Mouse (Mus musculus): ENCODE data around the gene Tbxas1. TPM values are rescaled to one million over a fixed set of nuclear protein-coding genes. Genes with fewer than 3 reads are reported as not detected.

Tbxas1 gene
- polyA plus RNA-seq, 1 experiment from 2014 or later, result 1.9 TPM

DNA sequence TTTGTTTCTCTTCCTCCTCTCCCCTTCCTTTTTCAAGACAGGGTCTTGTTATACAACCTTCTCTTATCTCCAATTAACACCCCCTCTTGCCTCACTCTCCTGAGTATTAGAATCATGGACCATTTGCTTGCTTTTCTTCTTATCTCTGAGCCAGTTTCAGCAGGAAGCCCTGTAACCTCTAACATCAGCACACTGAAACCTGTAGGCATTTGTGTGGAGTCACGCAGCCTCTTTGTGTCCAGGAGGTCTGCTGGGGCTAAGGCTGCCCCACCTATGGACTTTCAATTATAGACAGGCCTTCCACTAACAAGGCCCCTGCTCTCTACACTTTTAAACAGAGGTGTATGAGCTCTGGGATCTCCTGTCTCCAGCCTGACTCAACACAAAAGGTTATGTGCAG lies 146.7 kb downstream of the Tbxas1 start:
- Histone ChIP-seq H3K27me3 (no peaks in the 10 kb centered on the region), H3K36me3 (no peaks in the 10 kb centered on the region), H3K4me1 (peaks cover 8% of the 10 kb centered on the region), H3K4me3 (no peak overlapping the region), H3K9me3 (no peaks in the 10 kb centered on the region), H3K27ac (no peak overlapping the region), H3K4me2 (replicated peaks) (no peak overlapping the region), H3K9ac (no peak overlapping the region)
- ATAC-seq (ENCODE audit: low FRiP score, low read depth), result no peak
- WGBS, result 95% methylated on average over 1 of the region's 1 CpGs

DNA sequence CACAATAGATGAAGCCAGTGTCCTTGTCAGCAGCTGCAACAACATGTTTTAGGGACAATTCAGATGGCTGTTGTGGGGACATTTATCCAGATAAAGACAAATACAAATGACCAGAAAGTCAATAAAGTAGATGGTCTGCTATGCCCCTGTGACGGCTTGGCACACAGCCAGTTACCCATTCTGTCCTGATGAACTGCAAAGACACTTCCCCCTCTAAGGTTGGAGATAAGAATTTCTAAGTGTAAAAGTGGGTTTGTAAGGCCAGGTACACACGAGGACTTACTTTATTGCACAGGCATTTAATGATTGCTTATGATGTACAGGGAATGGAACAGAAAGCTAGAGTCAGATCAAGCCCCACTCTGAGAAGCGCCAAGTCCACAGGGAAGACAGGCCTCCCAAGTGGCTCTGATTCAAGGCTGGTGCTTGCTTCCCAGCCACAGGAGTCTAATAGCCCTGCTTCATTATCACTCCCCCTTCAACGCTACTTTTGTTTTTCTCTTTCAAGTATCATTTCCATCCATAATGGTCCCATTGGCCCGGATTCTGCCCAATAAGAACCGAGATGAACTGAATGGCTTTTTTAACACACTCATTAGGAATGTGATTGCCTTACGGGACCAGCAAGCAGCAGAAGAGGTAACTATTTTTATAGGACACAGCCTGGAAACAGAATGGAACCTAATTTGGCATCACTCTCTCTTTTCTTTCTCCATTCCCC lies 147.4 kb downstream of the Tbxas1 start:
- 66% methylated on average over 7 of the region's 7 CpGs for WGBS
- Histone ChIP-seq H3K4me2 (replicated peaks) (no peak overlapping the region), H3K9me3 (no peaks in the 10 kb centered on the region), H3K27ac (no peak overlapping the region), H3K4me3 (no peak overlapping the region), H3K4me1 (peaks cover 8% of the 10 kb centered on the region), H3K9ac (no peak overlapping the region), H3K27me3 (no peaks in the 10 kb centered on the region), H3K36me3 (no peaks in the 10 kb centered on the region)
- no peak for ATAC-seq (ENCODE audit: low FRiP score, low read depth)

DNA sequence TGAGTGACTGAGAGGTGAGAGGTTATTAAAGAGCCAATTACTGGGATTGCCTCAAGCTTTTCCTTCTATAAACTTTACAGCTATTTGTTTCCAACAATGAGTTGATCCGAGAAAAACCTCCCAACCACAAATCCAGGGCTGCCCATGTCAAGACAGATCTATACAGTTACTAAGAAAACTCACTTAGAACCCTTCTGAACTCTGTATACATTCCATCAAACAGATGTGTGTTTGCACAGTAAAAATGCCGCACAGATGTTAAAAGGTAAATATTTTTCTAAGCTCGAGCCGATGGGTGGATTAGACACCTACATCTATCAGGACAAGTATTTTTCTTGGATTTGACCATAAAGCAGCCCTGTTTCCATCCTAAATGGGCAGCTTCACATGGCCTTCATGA lies 149.4 kb downstream of the Tbxas1 start:
- Histone ChIP-seq H3K4me3 (no peak overlapping the region), H3K27ac (no peak overlapping the region), H3K27me3 (no peaks in the 10 kb centered on the region), H3K9me3 (no peaks in the 10 kb centered on the region), H3K9ac (no peak overlapping the region), H3K36me3 (no peaks in the 10 kb centered on the region), H3K4me1 (peaks cover 8% of the 10 kb centered on the region), H3K4me2 (replicated peaks) (no peak overlapping the region)
- no peak for ATAC-seq (ENCODE audit: low FRiP score, low read depth)
- WGBS, result 22% methylated on average over 4 of the region's 4 CpGs

DNA sequence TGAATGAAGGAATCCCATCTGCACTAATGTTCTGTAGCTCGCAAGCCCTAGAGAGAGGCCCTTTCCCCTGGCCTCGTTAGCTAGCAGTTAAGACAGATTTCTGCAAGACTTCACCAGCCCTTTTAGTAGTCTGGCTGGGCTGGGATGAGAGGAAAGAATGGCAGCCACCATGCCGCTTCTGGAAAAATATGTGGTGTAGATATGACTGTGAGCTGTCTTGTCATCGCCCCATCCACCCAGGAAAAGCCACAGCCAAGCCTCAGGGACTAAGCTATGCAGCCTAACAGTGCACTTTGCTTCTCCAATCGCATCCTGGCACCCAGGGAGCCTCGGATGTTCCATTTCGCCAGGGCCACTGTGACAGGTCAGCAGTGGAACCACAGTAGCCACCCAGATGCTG lies 149.8 kb downstream of the Tbxas1 start:
- no peak overlapping the region for H3K4me3 ChIP-seq
- H3K36me3 ChIP-seq, result no peaks in the 10 kb centered on the region
- peaks cover 8% of the 10 kb centered on the region for H3K4me1 ChIP-seq
- ATAC-seq (ENCODE audit: low FRiP score, low read depth), result no peak
- WGBS, result 64% methylated on average over 7 of the region's 7 CpGs
- no peak overlapping the region for H3K9ac ChIP-seq
- no peak overlapping the region for H3K27ac ChIP-seq
- H3K9me3 ChIP-seq, result no peaks in the 10 kb centered on the region
- no peak overlapping the region for H3K4me2 ChIP-seq (replicated peaks)
- no peaks in the 10 kb centered on the region for H3K27me3 ChIP-seq

DNA sequence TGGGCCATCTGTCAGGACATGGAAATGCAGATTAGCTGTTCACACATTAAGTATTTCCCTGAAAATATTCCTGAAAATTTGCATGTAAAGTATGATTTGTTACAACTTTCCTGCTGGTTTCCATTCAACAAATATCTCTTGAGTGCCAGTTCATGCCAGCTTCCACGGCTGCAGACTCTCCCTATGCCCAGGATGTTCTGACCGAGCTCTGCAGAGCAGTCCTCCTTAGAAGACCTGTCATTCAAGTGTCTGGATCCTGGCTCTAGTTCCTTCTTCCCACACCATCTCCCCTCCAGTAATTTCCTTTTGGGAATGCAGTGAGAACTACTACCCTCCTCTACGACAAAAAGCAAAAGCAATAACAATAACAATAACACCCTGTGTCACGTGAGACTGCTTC lies 155.5 kb downstream of the Tbxas1 start:
- Histone ChIP-seq H3K4me3 (no peak overlapping the region), H3K36me3 (no peaks in the 10 kb centered on the region), H3K4me1 (no peaks in the 10 kb centered on the region), H3K9me3 (no peaks in the 10 kb centered on the region), H3K27ac (no peak overlapping the region), H3K4me2 (replicated peaks) (no peak overlapping the region), H3K9ac (no peak overlapping the region), H3K27me3 (no peaks in the 10 kb centered on the region)
- 81% methylated on average over 4 of the region's 4 CpGs for WGBS
- ATAC-seq (ENCODE audit: low FRiP score, low read depth), result no peak

DNA sequence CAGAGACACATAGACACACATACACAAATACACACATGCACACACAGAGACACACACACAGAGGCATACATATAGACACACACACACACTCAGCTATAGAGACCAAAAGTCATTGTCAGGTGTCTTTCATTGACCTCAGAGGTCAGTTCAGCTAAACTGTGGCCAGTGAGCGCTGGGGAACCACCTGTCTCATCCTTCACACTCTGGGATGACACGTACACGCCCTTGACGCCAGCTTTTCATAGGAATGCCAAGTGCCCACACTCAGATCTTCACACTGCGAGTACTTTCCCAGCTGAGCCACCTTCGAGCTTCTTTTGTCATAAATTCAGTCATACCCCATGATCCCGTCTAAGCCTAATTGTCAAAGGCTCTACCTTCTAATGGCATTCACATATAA lies 158.5 kb downstream of the Tbxas1 start:
- ATAC-seq (ENCODE audit: low FRiP score, low read depth), result no peak

DNA sequence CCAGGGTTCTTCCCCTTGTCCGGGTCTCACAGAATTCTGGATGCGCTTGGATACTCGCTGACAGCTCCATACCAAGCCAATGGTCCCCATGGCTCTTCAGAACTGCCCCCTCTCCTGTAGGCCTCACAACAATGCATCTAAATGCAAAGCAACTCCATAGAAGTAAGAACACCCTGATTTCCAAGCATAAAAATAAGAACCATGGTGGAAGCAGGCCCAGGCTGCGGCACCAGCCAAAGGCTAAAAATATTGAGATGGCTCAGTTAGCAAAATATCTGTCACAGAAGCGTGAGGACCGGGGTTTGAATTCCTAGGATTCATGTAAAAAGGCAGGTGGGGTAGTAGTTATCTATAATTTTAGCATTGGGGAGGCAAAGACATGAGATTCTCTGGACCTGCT lies 159.8 kb downstream of the Tbxas1 start:
- Histone ChIP-seq H3K9me3 (no peaks in the 10 kb centered on the region), H3K36me3 (no peaks in the 10 kb centered on the region), H3K4me2 (replicated peaks) (no peak overlapping the region), H3K27me3 (no peaks in the 10 kb centered on the region), H3K9ac (no peak overlapping the region), H3K27ac (no peak overlapping the region), H3K4me1 (peaks cover 9% of the 10 kb centered on the region), H3K4me3 (no peak overlapping the region)
- ATAC-seq (ENCODE audit: low FRiP score, low read depth), result no peak
- 92% methylated on average over 6 of the region's 6 CpGs for WGBS

More for the DNA sequence above, 158.5 kb downstream of the Tbxas1 start:
- WGBS, result 72% methylated on average over 7 of the region's 7 CpGs
- no peak overlapping the region for H3K27ac ChIP-seq
- no peaks in the 10 kb centered on the region for H3K9me3 ChIP-seq
- no peaks in the 10 kb centered on the region for H3K27me3 ChIP-seq
- no peaks in the 10 kb centered on the region for H3K4me1 ChIP-seq
- no peaks in the 10 kb centered on the region for H3K36me3 ChIP-seq
- no peak overlapping the region for H3K4me2 ChIP-seq (replicated peaks)
- no peak overlapping the region for H3K9ac ChIP-seq
- no peak overlapping the region for H3K4me3 ChIP-seq

DNA sequence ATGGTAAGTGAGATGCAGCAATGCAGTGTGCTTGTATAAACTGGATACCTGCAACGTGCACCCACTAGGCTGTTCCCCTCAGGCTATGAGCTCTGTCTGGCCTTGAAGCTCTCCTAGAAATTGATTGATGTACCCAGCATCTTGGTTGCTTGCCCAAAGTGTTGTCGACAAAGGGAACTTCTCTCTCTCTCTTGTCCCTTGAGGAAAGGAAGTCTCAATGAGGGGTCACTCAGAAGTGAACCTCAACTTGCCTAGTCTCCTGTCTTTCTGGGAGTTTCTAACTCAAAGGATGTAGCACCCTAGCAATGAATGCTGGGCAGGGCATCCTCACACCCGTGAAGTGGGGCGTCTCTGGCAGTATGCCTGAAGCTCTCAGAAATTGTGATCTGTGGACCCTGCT lies 161.0 kb downstream of the Tbxas1 start:
- Histone ChIP-seq H3K27me3 (0 out of 2 replicates have a peak, but pooled peaks cover 5% of the 10 kb centered on the region), H3K4me3 (no peak overlapping the region), H3K36me3 (no peaks in the 10 kb centered on the region), H3K27ac (no peak overlapping the region), H3K4me1 (peaks cover 9% of the 10 kb centered on the region), H3K4me2 (replicated peaks) (no peak overlapping the region), H3K9ac (no peak overlapping the region), H3K9me3 (no peaks in the 10 kb centered on the region)
- ATAC-seq (ENCODE audit: low FRiP score, low read depth), result no peak
- WGBS, result 82% methylated on average over 4 of the region's 4 CpGs

DNA sequence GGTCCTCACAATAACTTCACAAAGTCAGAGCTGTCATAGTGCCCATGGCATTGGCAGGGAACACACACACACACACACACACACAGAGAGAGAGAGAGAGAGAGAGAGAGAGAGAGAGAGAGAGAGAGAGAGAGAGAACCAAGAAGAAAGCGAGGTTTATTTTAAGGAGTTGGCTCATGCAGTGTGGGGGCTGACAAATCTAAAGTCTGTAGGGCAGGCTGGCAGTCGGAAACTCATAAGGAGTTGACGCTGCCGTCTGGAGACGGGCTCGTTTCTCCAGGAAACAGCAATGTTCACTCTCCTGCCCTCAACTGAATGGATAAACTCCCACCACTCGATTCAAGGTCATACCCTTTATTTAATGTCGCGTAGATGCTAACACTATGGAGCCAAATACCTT lies 165.2 kb downstream of the Tbxas1 start:
- no peak overlapping the region for H3K9ac ChIP-seq
- no peak overlapping the region for H3K4me3 ChIP-seq
- no peak overlapping the region for H3K27ac ChIP-seq
- 74% methylated on average over 9 of the region's 9 CpGs for whole genome bisulfite sequencing
- ATAC-seq (ENCODE audit: low FRiP score, low read depth), result no peak
- H3K4me1 ChIP-seq, result peaks cover 9% of the 10 kb centered on the region
- no peaks in the 10 kb centered on the region for H3K9me3 ChIP-seq
- H3K27me3 ChIP-seq, result 0 out of 2 replicates have a peak, but pooled peaks cover 5% of the 10 kb centered on the region
- H3K4me2 ChIP-seq (replicated peaks), result no peak overlapping the region
- no peaks in the 10 kb centered on the region for H3K36me3 ChIP-seq

DNA sequence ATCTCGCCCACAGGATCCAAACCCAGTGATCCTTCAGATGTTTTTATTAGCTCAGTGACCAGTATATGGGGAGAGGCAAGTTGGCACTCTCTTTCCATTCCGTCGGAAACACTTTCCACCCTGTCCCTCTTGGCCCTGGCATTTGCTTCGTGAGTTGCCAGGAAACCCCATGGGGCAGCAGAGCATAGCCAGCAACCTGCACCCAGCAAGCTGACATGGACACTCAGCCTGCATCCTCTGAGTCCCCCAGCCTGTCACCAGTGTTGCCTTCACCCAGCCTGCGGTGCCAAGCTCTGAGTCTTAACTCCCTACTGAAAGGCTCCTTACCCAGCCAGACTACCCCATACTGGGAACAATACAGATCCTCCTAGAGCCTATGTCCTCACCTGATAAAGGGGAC lies 173.9 kb downstream of the Tbxas1 start:
- H3K4me3 ChIP-seq, result no peak overlapping the region
- 70% methylated on average over 5 of the region's 5 CpGs for WGBS
- no peaks in the 10 kb centered on the region for H3K36me3 ChIP-seq
- no peak overlapping the region for H3K27ac ChIP-seq
- peaks cover 22% of the 10 kb centered on the region for H3K27me3 ChIP-seq
- ATAC-seq (ENCODE audit: low FRiP score, low read depth), result no peak
- H3K4me2 ChIP-seq (replicated peaks), result no peak overlapping the region
- H3K4me1 ChIP-seq, result peaks cover 14% of the 10 kb centered on the region
- no peak overlapping the region for H3K9ac ChIP-seq
- no peaks in the 10 kb centered on the region for H3K9me3 ChIP-seq

DNA sequence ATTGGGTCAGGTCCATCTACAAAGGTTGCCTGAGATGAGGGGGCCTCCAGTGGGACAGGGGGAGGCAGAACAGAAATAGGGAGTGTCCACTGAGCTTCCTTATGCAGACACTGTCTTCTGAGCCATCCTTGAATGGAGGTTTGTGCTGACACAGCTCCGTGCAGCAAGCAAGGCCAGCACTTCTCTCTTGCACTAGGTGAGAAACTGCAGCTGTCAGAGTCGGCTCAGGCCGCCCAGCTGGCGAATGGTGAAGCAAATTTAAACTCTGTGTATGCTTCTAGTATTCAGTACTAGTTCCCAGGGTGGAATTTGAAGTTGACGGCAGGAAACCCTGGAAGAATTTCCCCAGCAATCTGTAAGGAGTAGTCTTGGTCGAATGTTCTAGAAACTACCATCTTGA lies 175.6 kb downstream of the Tbxas1 start:
- Histone ChIP-seq H3K27me3 (peaks cover 22% of the 10 kb centered on the region), H3K36me3 (no peaks in the 10 kb centered on the region), H3K27ac (no peak overlapping the region), H3K4me2 (replicated peaks) (no peak overlapping the region), H3K4me1 (peaks cover 31% of the 10 kb centered on the region), H3K9ac (no peak overlapping the region), H3K9me3 (no peaks in the 10 kb centered on the region), H3K4me3 (no peak overlapping the region)
- 77% methylated on average over 6 of the region's 6 CpGs for WGBS
- ATAC-seq (ENCODE audit: low FRiP score, low read depth), result no peak

DNA sequence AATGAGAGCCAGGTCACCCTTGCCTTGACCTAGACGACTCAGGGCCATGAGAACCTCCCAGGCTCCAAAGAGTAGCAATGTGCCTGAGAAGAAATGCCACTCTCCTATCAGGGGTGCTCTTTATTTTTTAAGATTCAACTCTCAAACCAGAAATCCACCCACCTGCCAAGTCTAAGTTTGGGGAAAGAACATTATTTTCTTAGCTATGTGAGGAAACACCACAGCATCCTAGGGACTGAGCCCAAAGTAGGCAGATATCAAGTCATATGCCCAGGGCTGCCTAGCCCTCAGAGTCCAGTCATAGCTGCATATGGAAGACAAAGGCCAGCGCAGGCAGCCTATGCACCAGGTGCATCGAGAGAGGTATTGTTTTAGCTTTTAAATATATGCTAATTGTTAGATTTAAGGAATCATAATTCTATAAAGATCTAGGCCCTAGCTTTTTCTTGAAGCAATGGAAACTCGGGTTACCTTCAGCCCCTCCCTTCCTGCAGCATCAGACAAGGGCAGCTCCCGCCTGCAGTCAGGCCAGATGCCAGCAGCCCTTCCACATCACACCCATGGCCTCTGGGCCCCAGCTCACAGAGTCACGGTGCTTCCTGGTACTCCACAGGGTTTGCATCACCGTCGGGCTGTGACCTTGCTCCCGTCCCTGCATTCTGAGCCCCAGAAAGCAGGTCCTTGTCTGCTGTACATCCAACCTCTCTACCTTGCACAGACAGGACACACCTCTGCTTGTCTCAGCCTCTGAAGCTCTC lies 176.8 kb downstream of the Tbxas1 start:
- Histone ChIP-seq H3K4me3 (no peak overlapping the region), H3K4me1 (peaks cover 34% of the 10 kb centered on the region), H3K27ac (no peak overlapping the region), H3K9ac (no peak overlapping the region), H3K9me3 (no peaks in the 10 kb centered on the region), H3K4me2 (replicated peaks) (no peak overlapping the region), H3K27me3 (peaks cover 24% of the 10 kb centered on the region), H3K36me3 (no peaks in the 10 kb centered on the region)
- no peak for ATAC-seq (ENCODE audit: low FRiP score, low read depth)
- WGBS, result 74% methylated on average over 9 of the region's 9 CpGs

Measured in limb, embryonic 13.5 days (tissue).